Mouse (Mus musculus) ES-Bruce4 (cell line): Measurements from ENCODE around the gene Rundc3a. TPM values are rescaled to one million over a fixed set of nuclear protein-coding genes. Genes with fewer than 3 reads are reported as not detected.
"Not testable (repeated sequence)": the region's sequence is repeated elsewhere in the genome, so short reads cannot be mapped to it uniquely, and the experiment has no call there.

Source experiments
- H3K27ac ChIP-seq: 2 replicates; pipeline ENCODE4 v1.5.1; 2012; ENCODE audit warnings: low read length, inconsistent platforms; ENCODE audit not compliant: insufficient read depth
- H3K27me3 ChIP-seq: 2 replicates; pipeline ENCODE4 v1.6.1; 2012; ENCODE audit warnings: mild to moderate bottlenecking, low read length, inconsistent platforms; ENCODE audit not compliant: control insufficient read depth, poor library complexity, insufficient read depth, severe bottlenecking
- H3K36me3 ChIP-seq: 2 replicates; pipeline ENCODE4 v1.6.1; 2012; ENCODE audit warnings: inconsistent platforms, mild to moderate bottlenecking, low read length, moderate library complexity; ENCODE audit not compliant: control insufficient read depth, poor library complexity, insufficient read depth, severe bottlenecking
- H3K4me1 ChIP-seq: one replicate; pipeline ENCODE4 v1.8.1; 2011; ENCODE audit warnings: low read length; ENCODE audit not compliant: control insufficient read depth, insufficient read depth
- H3K4me3 ChIP-seq: 2 replicates; pipeline ENCODE4 v1.5.1; 2011; ENCODE audit warnings: low read depth, mild to moderate bottlenecking, low read length
- H3K9ac ChIP-seq: 2 replicates; pipeline ENCODE4 v1.6.1; 2012; ENCODE audit warnings: low read depth, mild to moderate bottlenecking, inconsistent platforms; ENCODE audit not compliant: poor library complexity, severe bottlenecking
- H3K9me3 ChIP-seq: replicated peaks from 2 replicates; pipeline ENCODE4 v1.6.1; 2012; ENCODE audit warnings: mild to moderate bottlenecking, low read length, inconsistent platforms; ENCODE audit not compliant: control insufficient read depth, poor library complexity, insufficient read depth, severe bottlenecking
- CTCF ChIP-seq: IDR thresholded peaks from one replicate; pipeline ENCODE4 v1.8.1; 2011; ENCODE audit warnings: low read depth, low read length
- EP300 ChIP-seq: IDR thresholded peaks from 2 replicates; pipeline ENCODE4 v1.6.1; 2011; ENCODE audit warnings: low read depth, low read length; ENCODE audit not compliant: insufficient read depth
- POLR2A ChIP-seq: IDR thresholded peaks from one replicate; pipeline ENCODE4 v1.8.1; 2011; ENCODE audit warnings: low read length; ENCODE audit not compliant: insufficient read depth
- polyA plus RNA-seq: library from polyadenylated mRNA; stranded (reverse); fragments of >200 nt; gene quantifications from 2 replicates; pipeline ENCODE4 v1.2.4, GENCODE M21; 2011; ENCODE audit warnings: low read depth; ENCODE audit not compliant: missing spikeins, insufficient read depth, insufficient read length

Gene Rundc3a
- polyA plus RNA-seq, 1 experiment: 7.0 TPM

GRCm38 (mm10) chr11:102383365-102384136 is 9.7 kb upstream of the Rundc3a start:
- H3K9me3 ChIP-seq: 0 out of 2 replicates have a peak, but pooled peaks cover 4% of the 10 kb centered on the region
- no peak for TF ChIP-seq CTCF
- no peak for TF ChIP-seq EP300
- no peak for TF ChIP-seq POLR2A
- H3K36me3 ChIP-seq: no peaks in the 10 kb centered on the region
- H3K4me3 ChIP-seq: no peak overlapping the region
- peaks cover 2% of the 10 kb centered on the region for H3K4me1 ChIP-seq
- H3K9ac ChIP-seq: no peak overlapping the region
- no peak overlapping the region for H3K27ac ChIP-seq
- no peaks in the 10 kb centered on the region for H3K27me3 ChIP-seq

- no peak for TF ChIP-seq EP300
- TF ChIP-seq POLR2A: no peak
- no peak for TF ChIP-seq CTCF
- Histone ChIP-seq H3K36me3 (no peaks in the 10 kb centered on the region), H3K4me3 (no peak overlapping the region), H3K4me1 (peaks cover 2% of the 10 kb centered on the region), H3K27ac (no peak overlapping the region), H3K27me3 (no peaks in the 10 kb centered on the region), H3K9ac (no peak overlapping the region), H3K9me3 (no peaks in the 10 kb centered on the region)
Observed at GRCm38 (mm10) chr11:102384418-102384817, 8.8 kb upstream of the Rundc3a start.

GRCm38 (mm10) chr11:102385075-102385474 is 8.1 kb upstream of the Rundc3a start:
- Histone ChIP-seq H3K4me1 (peaks cover 2% of the 10 kb centered on the region), H3K4me3 (no peak overlapping the region), H3K27ac (no peak overlapping the region; the same call in 1 of the 2 replicates), H3K9me3 (no peaks in the 10 kb centered on the region), H3K36me3 (no peaks in the 10 kb centered on the region), H3K9ac (no peak overlapping the region), H3K27me3 (no peaks in the 10 kb centered on the region)
- TF ChIP-seq CTCF: no peak
- no peak for TF ChIP-seq POLR2A
- TF ChIP-seq EP300: no peak

- Histone ChIP-seq H3K4me1 (peaks cover 2% of the 10 kb centered on the region), H3K9me3 (no peaks in the 10 kb centered on the region), H3K4me3 (no peak overlapping the region), H3K27ac (no peak overlapping the region), H3K9ac (no peak overlapping the region), H3K36me3 (no peaks in the 10 kb centered on the region), H3K27me3 (no peaks in the 10 kb centered on the region)
- TF ChIP-seq EP300 (no peak), POLR2A (no peak), CTCF (no peak)
Observed at GRCm38 (mm10) chr11:102386121-102386520, 7.1 kb upstream of the Rundc3a start.

GRCm38 (mm10) chr11:102389436-102389835 is 3.8 kb upstream of the Rundc3a start:
- not testable (repeated sequence) for H3K36me3 ChIP-seq, H3K4me1 ChIP-seq, H3K9me3 ChIP-seq, H3K9ac ChIP-seq, H3K4me3 ChIP-seq, H3K27ac ChIP-seq, H3K27me3 ChIP-seq

- H3K27me3 ChIP-seq: no peaks in the 10 kb centered on the region
- peak overlapping the region; percentile 51 for H3K27ac ChIP-seq
- H3K4me1 ChIP-seq: peaks cover 5% of the 10 kb centered on the region
- H3K9me3 ChIP-seq: no peaks in the 10 kb centered on the region
- peak overlapping the region; percentile 37; the same call in 1 of the 2 replicates for H3K9ac ChIP-seq
- no peaks in the 10 kb centered on the region for H3K36me3 ChIP-seq
- peak overlapping the region; percentile 80 for H3K4me3 ChIP-seq
- TF ChIP-seq EP300 (no peak), POLR2A (no peak), CTCF (no peak)
Observed at GRCm38 (mm10) chr11:102392441-102393237, 564 bp upstream of the Rundc3a start.
